Mouse (Mus musculus): Measurements from ENCODE around the gene Rexo4. TPM values are rescaled to one million over a fixed set of nuclear protein-coding genes. Genes with fewer than 3 reads are reported as not detected.
A peak's percentile ranks its signal among the peaks of the same experiment; 100 is the strongest.

Gene Rexo4
- polyA plus RNA-seq, 1 experiment from 2014 or later, result 49.7 TPM

DNA sequence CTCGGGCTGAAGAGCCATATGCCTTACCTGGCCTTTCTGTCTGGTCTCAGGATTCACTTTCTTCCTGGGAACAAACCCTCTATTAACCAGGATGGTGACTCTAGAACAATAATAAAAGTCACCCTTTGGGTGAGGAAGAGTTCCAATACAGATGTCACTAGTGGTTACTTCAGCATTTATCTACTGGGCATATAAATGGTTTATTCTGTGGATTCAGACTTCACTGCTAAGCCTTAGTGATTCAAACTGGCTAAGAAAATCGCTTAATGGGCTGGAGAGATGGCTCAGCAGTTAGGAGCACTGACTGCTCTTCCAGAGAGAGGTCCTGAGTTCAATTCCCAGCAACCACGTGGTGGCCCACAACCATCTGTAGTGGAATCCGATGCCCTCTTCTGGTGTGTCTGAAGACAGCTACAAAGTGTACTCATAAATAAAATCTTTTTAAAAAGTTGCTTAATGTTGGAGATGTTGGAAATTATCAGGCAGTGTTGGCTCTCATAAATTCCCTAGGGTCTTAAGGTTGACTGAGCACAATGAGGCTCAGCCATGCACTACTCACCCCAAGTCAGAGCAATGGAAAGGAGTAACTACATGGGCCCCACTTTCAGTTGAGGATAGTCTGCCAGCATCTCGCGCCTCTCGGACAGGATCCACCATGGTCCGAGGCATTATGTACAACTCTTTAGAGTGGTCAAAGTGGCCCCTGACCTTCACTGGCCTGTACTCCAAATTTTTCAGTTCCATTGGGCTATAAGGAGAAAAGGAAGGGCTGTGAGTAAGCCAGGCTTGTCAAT, 49.8 kb downstream of the Rexo4 start:
- Histone ChIP-seq H3K4me3 (ENCODE audit: low read length) (no peak overlapping the region), H3K4me2 (replicated peaks; ENCODE audit: low read depth, low read length) (peak overlapping the region; percentile 97; the same call in 1 of the 2 replicates), H3K36me3 (ENCODE audit: control insufficient read depth, insufficient read depth, low read length) (peaks cover 44% of the 10 kb centered on the region), H3K4me1 (ENCODE audit: control insufficient read depth, insufficient read depth, low read length) (peaks cover 29% of the 10 kb centered on the region), H3K9ac (ENCODE audit: low read depth, low read length) (no peak overlapping the region), H3K27me3 (ENCODE audit: control insufficient read depth, insufficient read depth, low read length) (no peaks in the 10 kb centered on the region), H3K9me3 (ENCODE audit: control insufficient read depth, low read length) (no peaks in the 10 kb centered on the region), H3K27ac (ENCODE audit: low read depth, low read length) (no peak overlapping the region)
- 62% methylated on average over 8 of the region's 8 CpGs for WGBS
- ATAC-seq (ENCODE audit: low FRiP score, low TSS enrichment), result no peak

DNA sequence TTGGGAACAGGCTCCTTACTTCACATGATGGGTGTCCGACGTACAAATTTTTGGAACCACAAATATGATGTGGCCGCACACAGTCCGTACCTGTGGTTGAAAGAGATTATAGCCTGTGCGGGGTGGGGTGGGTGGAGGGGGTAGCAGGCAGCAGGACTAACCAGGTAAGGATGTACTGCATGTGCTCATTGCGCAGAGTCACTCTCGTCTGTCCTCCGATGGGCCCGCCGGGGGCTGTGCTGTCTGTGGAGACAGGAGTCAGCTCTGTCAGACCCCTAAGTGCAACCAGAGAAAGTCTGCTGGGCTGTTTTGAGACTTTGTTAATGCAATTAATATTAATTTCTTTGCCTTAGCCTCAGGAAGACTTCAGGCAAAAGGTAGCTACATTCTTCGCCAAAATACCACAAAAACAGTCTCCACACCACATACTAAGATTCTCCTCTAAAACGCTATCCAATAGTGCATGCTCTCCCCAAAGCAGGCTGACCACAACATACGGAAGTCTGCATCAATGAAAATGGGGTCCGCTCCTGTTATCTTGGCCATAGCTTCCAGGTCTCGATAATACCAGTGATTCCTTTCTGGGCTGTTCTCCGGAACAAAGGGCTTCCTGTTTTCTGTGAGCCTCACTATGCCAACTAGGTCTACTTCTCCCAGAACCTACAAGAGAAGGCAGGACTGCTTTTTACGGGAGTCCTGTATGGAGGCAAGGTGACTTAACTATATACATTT, 50.6 kb downstream of the Rexo4 start:
- no peak for ATAC-seq (ENCODE audit: low FRiP score, low TSS enrichment)

GRCm38 (mm10) chr2:26912253-26912770, 51.9 kb downstream of the Rexo4 start:
- peak overlapping the region; percentile 95; the same call in 1 of the 2 replicates for H3K9ac ChIP-seq (ENCODE audit: low read depth, low read length)
- no peak for ATAC-seq (ENCODE audit: low FRiP score, low TSS enrichment)
- no peaks in the 10 kb centered on the region for H3K27me3 ChIP-seq (ENCODE audit: control insufficient read depth, insufficient read depth, low read length)
- peak overlapping the region; percentile 79 for H3K4me2 ChIP-seq (replicated peaks; ENCODE audit: low read depth, low read length)
- 61% methylated on average over 5 of the region's 5 CpGs for WGBS
- peaks cover 30% of the 10 kb centered on the region for H3K4me1 ChIP-seq (ENCODE audit: control insufficient read depth, insufficient read depth, low read length)
- no peak overlapping the region for H3K27ac ChIP-seq (ENCODE audit: low read depth, low read length)
- H3K36me3 ChIP-seq (ENCODE audit: control insufficient read depth, insufficient read depth, low read length), result peaks cover 38% of the 10 kb centered on the region
- H3K9me3 ChIP-seq (ENCODE audit: control insufficient read depth, low read length), result no peaks in the 10 kb centered on the region
- peak overlapping the region; percentile 87 for H3K4me3 ChIP-seq (ENCODE audit: low read length)

More for the DNA sequence above, 50.6 kb downstream of the Rexo4 start:
- H3K9me3 ChIP-seq (ENCODE audit: control insufficient read depth, low read length), result no peaks in the 10 kb centered on the region
- H3K4me1 ChIP-seq (ENCODE audit: control insufficient read depth, insufficient read depth, low read length), result peaks cover 37% of the 10 kb centered on the region
- 86% methylated on average over 17 of the region's 17 CpGs for WGBS
- H3K27me3 ChIP-seq (ENCODE audit: control insufficient read depth, insufficient read depth, low read length), result no peaks in the 10 kb centered on the region
- peaks cover 37% of the 10 kb centered on the region for H3K36me3 ChIP-seq (ENCODE audit: control insufficient read depth, insufficient read depth, low read length)
- no peak overlapping the region for H3K4me3 ChIP-seq (ENCODE audit: low read length)
- no peak overlapping the region for H3K9ac ChIP-seq (ENCODE audit: low read depth, low read length)
- no peak overlapping the region for H3K27ac ChIP-seq (ENCODE audit: low read depth, low read length)
- H3K4me2 ChIP-seq (replicated peaks; ENCODE audit: low read depth, low read length), result no peak overlapping the region

- peak overlapping the region; percentile 79 for H3K4me2 ChIP-seq (replicated peaks; ENCODE audit: low read depth, low read length)
- peak overlapping the region; percentile 95 for H3K9ac ChIP-seq (ENCODE audit: low read depth, low read length)
- peak; percentile 5; the same call in 1 of the 2 replicates for ATAC-seq (ENCODE audit: low FRiP score, low TSS enrichment)
- WGBS, result 2% methylated on average over 36 of the region's 37 CpGs
- peaks cover 24% of the 10 kb centered on the region for H3K4me1 ChIP-seq (ENCODE audit: control insufficient read depth, insufficient read depth, low read length)
- no peaks in the 10 kb centered on the region for H3K9me3 ChIP-seq (ENCODE audit: control insufficient read depth, low read length)
- H3K4me3 ChIP-seq (ENCODE audit: low read length), result peak overlapping the region; percentile 87
- peak overlapping the region; percentile 93 for H3K27ac ChIP-seq (ENCODE audit: low read depth, low read length)
- no peaks in the 10 kb centered on the region for H3K27me3 ChIP-seq (ENCODE audit: control insufficient read depth, insufficient read depth, low read length)
- H3K36me3 ChIP-seq (ENCODE audit: control insufficient read depth, insufficient read depth, low read length), result peaks cover 50% of the 10 kb centered on the region
Measured at GRCm38 (mm10) chr2:26910994-26911765, 53.0 kb downstream of the Rexo4 start.

- peak within 1 kb of the TSS; percentile 79 for H3K4me2 ChIP-seq (replicated peaks; ENCODE audit: low read depth, low read length)
- peak within 1 kb of the TSS; percentile 87 for H3K4me3 ChIP-seq (ENCODE audit: low read length)
- H3K9me3 ChIP-seq (ENCODE audit: control insufficient read depth, low read length), result no peaks in the 10 kb centered on the region
- peak; percentile 91 for ATAC-seq (ENCODE audit: low FRiP score, low TSS enrichment)
- H3K27me3 ChIP-seq (ENCODE audit: control insufficient read depth, insufficient read depth, low read length), result no peaks in the 10 kb centered on the region
- H3K36me3 ChIP-seq (ENCODE audit: control insufficient read depth, insufficient read depth, low read length), result peaks cover 58% of the 10 kb centered on the region
- H3K4me1 ChIP-seq (ENCODE audit: control insufficient read depth, insufficient read depth, low read length), result peaks cover 19% of the 10 kb centered on the region
- H3K27ac ChIP-seq (ENCODE audit: low read depth, low read length), result peak within 1 kb of the TSS; percentile 93
- peak within 1 kb of the TSS; percentile 95 for H3K9ac ChIP-seq (ENCODE audit: low read depth, low read length)
- WGBS, result under 1% methylated on average over 74 of the region's 74 CpGs
Measured at GRCm38 (mm10) chr2:26910124-26910993, 53.8 kb downstream of the Rexo4 start, which contains the start of the genes Med22 and Rpl7a. TSS of gene Med22 (minus strand) at chr2:26910677. TSS of gene Rpl7a (plus strand) at chr2:26910764.

GRCm38 (mm10) chr2:26909387-26909784, 54.8 kb downstream of the Rexo4 start:
- no peaks in the 10 kb centered on the region for H3K9me3 ChIP-seq (ENCODE audit: control insufficient read depth, low read length)
- no peaks in the 10 kb centered on the region for H3K27me3 ChIP-seq (ENCODE audit: control insufficient read depth, insufficient read depth, low read length)
- peaks cover 14% of the 10 kb centered on the region for H3K4me1 ChIP-seq (ENCODE audit: control insufficient read depth, insufficient read depth, low read length)
- no peak for ATAC-seq (ENCODE audit: low FRiP score, low TSS enrichment)
- peak overlapping the region; percentile 87 for H3K4me3 ChIP-seq (ENCODE audit: low read length)
- peaks cover 64% of the 10 kb centered on the region for H3K36me3 ChIP-seq (ENCODE audit: control insufficient read depth, insufficient read depth, low read length)
- peak overlapping the region; percentile 79 for H3K4me2 ChIP-seq (replicated peaks; ENCODE audit: low read depth, low read length)
- no peak overlapping the region for H3K27ac ChIP-seq (ENCODE audit: low read depth, low read length)
- H3K9ac ChIP-seq (ENCODE audit: low read depth, low read length), result peak overlapping the region; percentile 95

DNA sequence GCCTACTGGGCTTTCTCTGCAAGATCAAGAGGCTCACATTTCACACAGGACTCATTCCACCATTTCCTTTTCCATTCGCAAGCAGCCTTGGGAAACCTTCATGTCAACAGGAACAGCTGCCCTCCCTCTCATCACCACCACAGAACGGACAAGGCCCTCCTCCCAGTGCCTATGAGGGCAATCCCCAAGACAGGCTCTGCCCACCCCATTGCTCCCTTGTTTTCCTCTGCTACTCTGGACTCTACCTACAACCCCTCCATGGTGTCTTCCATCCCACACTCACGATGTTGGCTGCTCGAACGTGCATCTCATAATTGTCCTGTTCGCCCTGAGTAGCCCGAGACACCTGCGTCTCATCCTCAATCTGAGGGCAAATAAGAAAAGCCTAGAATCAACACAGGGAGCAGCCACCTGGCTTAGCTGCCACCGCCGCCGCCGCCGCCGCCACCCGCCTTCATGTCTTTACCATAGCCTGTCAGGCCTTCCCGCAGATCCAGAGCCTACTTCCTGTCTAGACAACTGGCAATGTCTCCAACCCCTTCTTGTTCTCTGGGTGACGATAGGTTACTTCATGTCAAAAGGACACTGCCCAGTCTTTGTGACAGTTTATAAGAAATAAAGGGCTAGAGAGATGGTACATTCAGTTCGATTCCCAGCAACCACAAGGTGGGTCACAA, 55.3 kb downstream of the Rexo4 start:
- 83% methylated on average over 18 of the region's 18 CpGs for WGBS
- Histone ChIP-seq H3K4me3 (ENCODE audit: low read length) (peak overlapping the region; percentile 87), H3K27ac (ENCODE audit: low read depth, low read length) (no peak overlapping the region), H3K4me2 (replicated peaks; ENCODE audit: low read depth, low read length) (peak overlapping the region; percentile 79), H3K4me1 (ENCODE audit: control insufficient read depth, insufficient read depth, low read length) (peaks cover 17% of the 10 kb centered on the region), H3K36me3 (ENCODE audit: control insufficient read depth, insufficient read depth, low read length) (peaks cover 60% of the 10 kb centered on the region), H3K9me3 (ENCODE audit: control insufficient read depth, low read length) (no peaks in the 10 kb centered on the region), H3K27me3 (ENCODE audit: control insufficient read depth, insufficient read depth, low read length) (no peaks in the 10 kb centered on the region), H3K9ac (ENCODE audit: low read depth, low read length) (peak overlapping the region; percentile 95; the same call in 1 of the 2 replicates)
- no peak for ATAC-seq (ENCODE audit: low FRiP score, low TSS enrichment)
